Mouse (Mus musculus): ENCODE measurements at regions not wholly inside any gene's neighbourhood (a gene's known extent, or its start where the extent isn't known, plus 50 kb on each side); places are given as distances from the start of the nearest gene placed in this dataset.

- DNase-seq: no peak
Measured at GRCm38 (mm10) chr14:76780572-76781523, 224.2 kb upstream of the Serp2 start.

DNA sequence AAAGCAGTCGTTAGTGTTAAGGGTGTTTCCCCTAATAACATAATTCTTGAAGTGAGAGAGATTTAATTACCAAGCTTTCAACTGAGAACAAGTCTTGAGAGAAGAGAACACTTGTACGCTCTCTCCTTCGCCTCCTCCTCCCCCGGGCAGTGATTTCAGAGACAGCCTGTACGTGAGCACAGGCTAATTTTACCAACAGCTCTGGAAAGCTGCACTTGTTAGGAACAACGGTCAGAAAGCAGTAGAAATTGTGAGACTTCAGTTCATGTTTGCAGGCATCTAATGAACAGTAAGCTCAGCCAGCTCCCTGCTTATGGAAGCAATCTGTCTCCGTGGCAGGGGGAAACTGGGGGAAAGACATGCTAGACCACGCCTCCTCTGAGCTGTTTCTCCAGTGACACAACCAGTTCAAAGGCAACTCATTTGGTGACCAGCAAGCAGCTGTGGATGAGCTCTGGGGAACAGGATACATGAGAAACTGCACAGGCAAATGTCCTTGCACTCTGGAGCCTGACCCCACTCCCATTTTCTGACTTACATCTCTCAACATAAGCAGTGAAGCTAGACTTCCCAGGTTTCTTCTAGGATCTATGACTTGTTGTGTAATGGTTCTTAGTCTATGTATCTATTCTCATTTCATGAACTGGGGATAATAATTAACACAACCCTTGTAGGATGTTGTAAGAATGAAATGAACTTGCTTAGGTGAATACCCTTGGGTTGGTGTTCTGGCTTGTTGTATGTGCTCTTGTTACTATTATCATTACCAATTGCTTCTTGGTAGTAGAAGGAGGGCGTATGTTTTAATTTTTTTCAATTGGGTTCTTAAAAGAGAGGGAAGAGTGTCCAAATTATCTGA, 222.1 kb upstream of the Serp2 start:
- no peak for DNase-seq

GRCm38 (mm10) chr14:76775387-76775924, 218.8 kb upstream of the Serp2 start:
- DNase-seq: no peak

DNA sequence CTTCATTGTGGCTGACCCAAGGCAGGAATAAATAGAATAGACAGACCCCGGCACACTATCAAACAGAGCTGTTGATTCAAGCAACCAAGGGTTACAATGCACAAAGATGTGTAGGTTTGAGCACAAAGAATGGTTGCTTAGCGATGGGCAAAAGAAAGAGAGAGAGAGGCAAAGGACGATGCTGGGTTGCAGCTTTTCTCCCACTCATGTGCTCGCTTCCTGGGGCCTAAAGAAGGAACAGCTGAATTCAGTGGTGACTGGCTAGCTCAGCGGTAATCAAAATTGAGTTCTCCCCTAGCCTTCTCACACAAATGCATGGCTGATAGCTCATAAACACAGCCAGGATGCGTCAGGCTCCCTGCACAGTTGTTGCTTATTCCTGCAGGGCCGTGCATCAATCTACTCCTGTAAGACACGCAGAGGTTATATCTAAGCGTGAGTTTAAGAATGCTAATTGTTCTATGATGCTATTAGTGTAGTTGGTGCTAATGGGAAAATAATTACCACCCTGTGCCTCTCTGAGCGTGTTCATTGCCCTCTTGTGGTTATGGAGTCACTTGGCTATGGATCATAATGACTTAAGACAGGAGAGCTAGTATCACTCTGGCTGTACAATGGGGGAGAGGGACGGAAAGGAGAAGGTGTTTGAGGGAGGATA, 216.2 kb upstream of the Serp2 start:
- peak; percentile 50 for DNase-seq

GRCm38 (mm10) chr14:76770106-76770505, 213.4 kb upstream of the Serp2 start:
- DNase-seq: no peak

DNA sequence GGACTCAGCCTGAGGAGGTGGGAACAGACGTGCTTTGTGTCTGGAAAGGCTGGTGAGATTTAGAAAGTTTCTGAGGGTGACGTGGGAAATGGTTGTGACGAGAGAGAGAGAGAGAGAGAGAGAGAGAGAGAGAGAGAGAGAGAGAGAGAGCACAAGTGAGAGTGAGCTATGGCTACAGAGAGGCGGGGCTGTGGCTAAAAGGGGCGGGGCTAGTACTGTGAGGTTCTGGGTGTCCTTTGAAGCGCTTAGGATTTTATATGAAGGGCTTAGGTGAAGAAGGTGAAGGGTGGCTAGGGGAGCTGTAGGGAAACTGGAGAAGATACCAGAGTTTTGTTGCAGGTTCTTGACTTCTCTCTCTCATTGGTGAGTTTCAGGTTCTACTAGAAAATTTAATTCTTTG, 210.6 kb upstream of the Serp2 start:
- DNase-seq: no peak

DNA sequence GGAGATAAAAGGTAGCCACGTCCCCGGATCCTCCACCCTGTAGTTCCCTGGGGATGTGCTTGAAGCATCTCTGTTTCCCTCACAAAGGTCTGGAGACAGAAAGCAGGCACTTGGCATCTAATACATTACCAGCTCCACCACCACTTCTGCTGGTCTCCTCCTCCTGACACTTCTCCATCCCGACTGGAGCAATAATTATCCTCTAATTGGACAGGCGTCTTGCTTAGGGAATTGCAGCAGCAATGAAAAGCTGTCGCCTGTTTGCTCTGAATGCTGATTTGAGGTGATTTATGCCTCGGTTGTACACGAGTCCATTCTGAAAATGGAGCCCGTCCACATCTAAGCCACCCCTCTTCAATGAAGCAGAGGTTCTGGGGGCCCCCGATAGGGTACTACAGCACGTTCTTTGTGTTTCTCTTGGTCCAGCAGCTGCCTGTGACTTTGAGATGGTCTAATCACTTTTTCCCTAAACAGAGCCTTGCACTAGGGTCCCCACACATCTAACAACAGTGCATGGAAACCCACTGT, 209.6 kb upstream of the Serp2 start:
- DNase-seq: no peak

- DNase-seq: no peak
Measured at GRCm38 (mm10) chr14:76765094-76765504, 208.4 kb upstream of the Serp2 start.

DNA sequence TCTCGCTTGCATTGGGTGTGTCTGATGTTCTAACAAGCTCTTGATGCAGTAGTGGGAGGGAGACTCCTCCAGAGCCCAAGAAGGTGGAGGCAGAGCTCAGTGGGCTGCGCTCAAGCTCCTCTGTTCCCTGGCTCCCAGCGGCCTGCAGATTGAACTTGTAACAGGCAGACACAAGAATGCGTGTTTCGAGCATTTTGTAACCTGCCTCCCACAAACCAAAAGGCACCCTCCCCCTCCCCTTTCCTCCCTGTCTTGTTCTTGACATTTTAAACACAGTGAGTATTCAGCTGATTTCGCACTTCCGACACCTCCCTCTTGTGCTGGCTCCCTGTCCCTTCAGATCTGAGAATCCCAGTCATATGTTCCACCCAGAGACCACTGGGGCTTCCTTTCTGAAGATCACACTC, 207.7 kb upstream of the Serp2 start:
- no peak for DNase-seq

DNA sequence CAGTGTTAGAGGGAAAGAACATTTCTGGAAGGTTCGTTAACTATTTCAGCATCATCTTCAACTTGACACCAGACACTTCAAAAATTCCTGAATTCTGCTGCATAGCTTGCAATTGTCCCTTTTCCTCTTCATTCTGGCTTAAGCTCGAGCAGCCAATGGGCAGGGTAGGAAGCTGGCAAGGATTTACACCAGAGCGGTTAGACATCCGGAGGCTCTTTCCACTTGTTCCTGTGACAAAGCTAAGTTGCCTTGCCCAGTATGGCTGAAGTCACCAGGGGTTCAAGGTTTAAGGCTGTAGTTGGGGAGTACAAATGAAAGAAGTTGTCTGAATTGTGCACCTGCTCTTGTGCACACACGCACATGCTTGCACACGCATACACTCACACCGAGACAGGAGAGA, 206.8 kb upstream of the Serp2 start:
- no peak for DNase-seq

- no peak for DNase-seq
Measured at GRCm38 (mm10) chr14:76762777-76763176, 206.1 kb upstream of the Serp2 start.

- no peak for DNase-seq
Measured at GRCm38 (mm10) chr14:76761691-76762090, 205.0 kb upstream of the Serp2 start.

DNA sequence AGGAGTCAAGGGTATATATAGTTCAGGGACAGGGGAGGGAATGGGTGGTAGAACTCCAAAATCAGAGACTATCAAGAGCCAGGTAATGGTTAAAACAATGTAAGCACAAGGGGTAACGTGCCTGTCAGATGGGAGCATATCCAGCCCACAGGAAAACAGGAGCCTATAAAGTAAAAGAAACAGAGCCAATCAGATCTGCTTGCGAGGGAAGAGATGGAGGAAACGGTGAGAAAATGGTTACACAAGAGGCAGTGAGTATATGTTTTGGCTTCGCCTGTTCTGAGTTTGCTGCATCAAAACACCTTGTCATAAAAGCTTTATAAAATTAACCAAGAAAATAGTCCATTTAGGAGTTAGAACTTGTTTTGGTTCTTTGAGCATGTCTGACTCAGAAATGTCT, 204.6 kb upstream of the Serp2 start:
- no peak for DNase-seq

GRCm38 (mm10) chr14:76760509-76761023, 203.9 kb upstream of the Serp2 start:
- DNase-seq: no peak

GRCm38 (mm10) chr14:76759377-76759776, 202.7 kb upstream of the Serp2 start:
- DNase-seq: no peak

- no peak for DNase-seq
Measured at GRCm38 (mm10) chr14:76758589-76758988, 201.9 kb upstream of the Serp2 start.

- no peak for DNase-seq
Measured at GRCm38 (mm10) chr14:76755591-76756376, 199.1 kb upstream of the Serp2 start.

- no peak for DNase-seq
Measured at GRCm38 (mm10) chr14:76753734-76754133, 197.0 kb upstream of the Serp2 start.

DNA sequence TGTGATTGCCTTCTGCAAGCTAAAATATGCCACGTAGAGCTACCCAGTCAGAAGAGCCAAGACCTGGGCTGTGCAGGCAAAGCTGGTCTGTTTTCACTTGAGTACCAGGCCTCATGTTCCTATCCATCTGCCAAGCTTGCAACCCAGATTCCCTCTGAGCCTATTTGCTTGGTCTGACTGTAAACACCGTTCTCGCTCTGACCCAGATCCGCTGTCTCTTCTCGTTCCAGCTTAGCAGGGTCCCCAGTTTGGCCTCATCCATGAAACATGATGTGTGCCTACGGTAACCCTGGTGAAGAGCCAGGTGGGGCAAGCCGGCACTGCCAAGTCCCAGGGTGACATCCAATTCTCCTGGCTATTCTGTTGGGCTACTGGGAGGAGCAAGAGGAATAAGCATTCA, 192.5 kb upstream of the Serp2 start:
- DNase-seq: peak; percentile 90

DNA sequence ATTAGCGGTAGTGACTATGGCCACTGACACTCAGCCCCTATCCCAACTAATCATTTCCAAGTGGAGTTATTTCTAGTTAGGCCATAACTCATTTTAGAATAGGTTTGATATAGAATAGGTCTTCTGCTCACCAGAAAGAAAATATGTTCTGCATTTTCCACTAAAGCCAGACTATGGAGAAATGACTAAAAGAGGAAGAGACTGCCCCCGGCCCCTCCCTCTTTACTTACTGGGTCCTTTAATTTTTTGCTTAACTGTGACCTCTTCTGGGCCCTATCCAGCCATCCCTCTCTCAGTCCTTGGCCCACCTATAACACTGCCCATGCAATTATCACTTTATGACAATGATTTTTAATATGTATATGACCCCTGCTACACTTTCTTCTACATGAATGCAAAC, 192.0 kb upstream of the Serp2 start:
- DNase-seq: peak; percentile 28

DNA sequence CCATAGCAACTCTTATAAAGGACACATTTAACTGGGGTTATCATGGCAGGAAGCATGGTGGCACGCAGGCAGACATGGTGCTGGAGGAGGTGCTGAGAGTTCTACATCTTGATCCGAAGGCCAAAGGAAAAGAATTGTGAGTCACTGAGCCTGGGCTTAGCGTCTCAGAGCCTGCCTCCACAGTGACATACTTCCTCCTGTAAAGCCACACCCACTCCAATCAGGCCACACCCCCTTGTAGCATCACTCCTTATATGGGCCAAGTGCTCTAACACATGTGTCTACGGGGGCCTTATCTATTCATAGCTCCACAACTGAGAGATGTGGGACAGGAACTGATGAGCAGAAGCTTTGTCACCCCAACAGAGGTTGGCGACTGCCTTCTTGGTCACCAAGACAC, 191.1 kb upstream of the Serp2 start:
- peak; percentile 32 for DNase-seq

DNA sequence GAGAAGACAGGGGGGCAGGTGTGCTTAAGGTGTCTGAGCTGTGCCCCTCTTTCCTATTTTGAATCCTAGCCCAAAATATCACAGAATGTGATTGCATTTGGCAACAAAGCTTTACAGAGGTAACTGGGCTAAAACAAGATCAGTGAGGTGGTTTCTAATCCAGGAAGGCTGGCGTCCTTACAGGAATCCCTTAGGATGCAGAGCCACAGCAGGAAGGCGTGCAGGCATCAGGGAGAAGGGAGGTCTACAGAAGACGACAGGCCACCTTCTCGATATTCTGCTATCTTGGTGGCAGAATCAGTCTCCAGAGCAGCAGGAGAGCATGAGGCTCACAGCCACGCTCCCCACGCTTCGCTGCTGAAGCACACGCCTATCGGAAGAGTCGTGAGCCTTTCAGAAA, 189.6 kb upstream of the Serp2 start:
- no peak for DNase-seq

Data from cerebellum, adult 9-10 months (tissue).